Mouse (Mus musculus): Measurements from ENCODE around the gene Pcnx4.
"Not testable (repeated sequence)": the region's sequence is repeated elsewhere in the genome, so short reads cannot be mapped to it uniquely, and the experiment has no call there.

Pcnx4 gene

DNA sequence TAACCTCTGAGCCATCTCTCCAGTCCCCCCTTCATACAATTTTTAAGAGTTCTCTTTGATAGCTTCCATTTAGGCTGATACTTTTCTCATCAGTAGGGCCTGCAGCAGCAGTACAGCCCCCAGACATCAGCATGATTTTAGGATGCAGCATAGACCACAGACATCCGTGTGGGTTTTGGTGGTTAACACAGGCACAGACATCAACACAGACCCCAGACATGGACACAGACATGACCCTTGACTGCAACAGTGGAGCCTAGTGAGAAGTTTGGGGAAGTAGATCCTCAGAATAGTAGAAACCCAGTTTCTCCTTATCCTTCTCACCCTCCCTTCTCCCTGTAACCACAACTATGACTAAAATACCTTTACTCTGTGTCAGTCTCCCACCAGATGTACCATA, 49.2 kb downstream of the Pcnx4 start:
- in situ Hi-C loops (cut with MboI, MseI): loop anchor here in 1 of 2 experiments (5.0 kb wide), 1 partner anchor 888 kb away; no protein-coding TSS in a partner anchor

DNA sequence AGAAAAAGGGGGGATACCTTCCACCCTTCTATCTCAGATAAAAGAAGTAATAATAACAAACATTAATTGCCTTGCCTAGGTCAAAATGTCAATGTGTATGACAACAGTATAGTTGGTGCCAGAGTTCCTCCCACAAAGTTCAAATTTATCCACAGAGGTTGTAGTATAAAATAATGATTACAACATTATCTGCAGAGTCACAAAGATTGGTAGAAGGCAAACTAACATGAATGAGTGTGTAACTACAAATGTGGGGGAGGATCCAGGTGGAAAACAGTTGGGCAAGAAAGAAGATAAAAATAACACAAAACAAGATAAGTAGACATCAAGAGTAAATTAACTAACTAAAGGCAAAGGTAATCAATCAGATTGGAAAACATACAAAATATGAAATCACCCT, 56.8 kb downstream of the Pcnx4 start:
- in situ Hi-C loops (cut with MboI, MseI): no loop called here

DNA sequence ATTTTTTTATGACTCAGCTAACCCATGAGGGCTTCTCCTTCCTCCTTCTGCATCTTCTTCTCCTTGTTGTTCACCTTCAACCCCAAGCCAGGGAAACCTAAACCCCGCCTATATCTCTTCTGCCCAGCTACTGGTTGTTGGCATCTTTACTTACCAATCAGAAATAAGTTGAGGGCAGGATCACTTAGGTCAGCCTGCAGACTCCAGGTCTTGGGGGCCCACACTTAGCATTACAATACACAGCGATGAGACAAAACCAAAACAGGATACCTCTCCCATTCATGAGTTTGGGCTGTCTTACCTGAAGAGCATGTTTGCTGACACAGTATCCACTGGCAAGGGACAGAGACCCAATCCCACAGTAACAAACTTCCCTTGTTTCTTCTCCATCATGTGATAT, 57.8 kb downstream of the Pcnx4 start:
- in situ Hi-C loops (cut with MboI, MseI): no loop called here

DNA sequence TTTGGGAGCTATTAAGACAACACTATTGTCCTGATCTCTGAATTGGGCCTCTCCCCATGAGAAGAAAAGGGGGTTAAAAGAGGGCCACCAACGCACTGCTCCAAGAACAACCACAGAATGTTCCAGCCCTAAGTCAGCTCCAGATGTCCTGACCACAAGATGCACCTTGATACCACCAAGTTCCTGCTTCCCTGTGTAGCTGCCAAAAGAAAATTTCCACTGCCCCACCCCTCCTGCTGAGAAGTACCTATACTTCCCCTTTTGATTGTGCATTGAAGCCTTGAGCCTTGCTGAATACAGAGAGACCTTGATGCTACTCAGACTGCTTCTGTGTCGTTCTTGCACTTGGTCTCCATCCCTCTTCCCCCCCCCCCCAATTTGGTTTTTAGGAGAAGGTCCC, 62.5 kb downstream of the Pcnx4 start:
- in situ Hi-C loops (cut with MboI, MseI): not testable (repeated sequence)

DNA sequence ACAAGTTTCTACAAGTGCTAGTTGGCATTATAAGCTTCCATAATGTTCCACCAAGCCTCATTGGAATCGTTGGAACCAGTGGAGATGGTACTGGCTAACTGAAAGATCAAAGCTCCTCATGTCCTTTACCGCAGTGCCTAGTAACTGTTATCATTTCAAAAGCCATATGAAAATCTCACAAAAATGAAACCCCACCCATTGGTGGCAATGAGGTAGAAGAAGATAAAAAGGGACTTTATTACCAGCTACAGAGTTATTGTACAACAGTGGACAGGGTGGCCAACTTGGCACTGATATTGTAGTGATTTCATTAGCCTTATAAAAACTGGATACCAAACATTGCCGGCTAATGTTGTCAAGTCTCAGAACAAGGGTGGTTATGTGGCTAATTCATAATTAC, 75.9 kb downstream of the Pcnx4 start:
- in situ Hi-C loops (cut with MboI, MseI): loop anchor here in 1 of 2 experiments (25.0 kb wide), 1 partner anchor 1900 kb away; no protein-coding TSS in a partner anchor

DNA sequence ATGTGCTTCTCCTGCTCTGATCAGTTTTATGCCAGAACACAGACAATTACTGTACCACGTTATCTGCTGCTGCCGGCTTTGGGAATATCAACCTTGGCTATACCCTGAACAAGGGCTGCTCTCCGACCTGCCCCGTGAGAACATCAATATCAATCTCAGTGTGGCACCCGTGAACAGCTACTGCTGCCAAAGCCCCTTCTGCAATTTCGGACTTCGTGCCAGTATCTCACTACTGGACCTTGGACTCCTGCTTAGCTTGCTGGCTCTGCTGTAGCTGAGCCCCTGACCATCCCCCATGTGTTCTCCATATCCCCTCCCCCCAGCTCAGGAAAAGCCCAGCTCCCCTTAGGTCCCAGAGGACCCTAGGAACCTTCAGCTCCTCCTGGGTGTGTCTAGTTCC, 84.7 kb downstream of the Pcnx4 start:
- in situ Hi-C loops (cut with MboI, MseI): loop anchor here in 1 of 2 experiments (25.0 kb wide), 1 partner anchor 1891 kb away; no protein-coding TSS in a partner anchor

DNA sequence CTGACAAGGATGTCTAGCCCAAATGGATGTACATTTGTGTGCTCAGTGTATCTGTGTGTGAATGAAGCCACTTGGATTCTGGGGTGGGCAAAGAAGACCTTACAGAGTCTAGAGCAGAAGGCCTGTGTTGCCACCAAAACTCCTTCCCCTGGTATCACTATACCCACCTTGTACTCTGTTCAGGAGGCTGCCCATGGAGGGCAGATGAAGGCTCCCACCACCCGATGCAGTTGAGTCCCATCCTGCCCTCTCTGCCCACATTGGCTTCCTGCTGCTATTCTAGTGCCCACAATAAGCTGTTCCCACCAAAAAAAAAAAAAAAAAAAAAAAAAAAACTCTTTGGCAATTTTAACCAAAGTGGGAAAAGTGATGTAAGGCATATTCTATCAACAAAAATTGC, 85.3 kb downstream of the Pcnx4 start:
- in situ Hi-C loops (cut with MboI, MseI): loop anchor here in 1 of 2 experiments (25.0 kb wide), 1 partner anchor 1891 kb away; no protein-coding TSS in a partner anchor

DNA sequence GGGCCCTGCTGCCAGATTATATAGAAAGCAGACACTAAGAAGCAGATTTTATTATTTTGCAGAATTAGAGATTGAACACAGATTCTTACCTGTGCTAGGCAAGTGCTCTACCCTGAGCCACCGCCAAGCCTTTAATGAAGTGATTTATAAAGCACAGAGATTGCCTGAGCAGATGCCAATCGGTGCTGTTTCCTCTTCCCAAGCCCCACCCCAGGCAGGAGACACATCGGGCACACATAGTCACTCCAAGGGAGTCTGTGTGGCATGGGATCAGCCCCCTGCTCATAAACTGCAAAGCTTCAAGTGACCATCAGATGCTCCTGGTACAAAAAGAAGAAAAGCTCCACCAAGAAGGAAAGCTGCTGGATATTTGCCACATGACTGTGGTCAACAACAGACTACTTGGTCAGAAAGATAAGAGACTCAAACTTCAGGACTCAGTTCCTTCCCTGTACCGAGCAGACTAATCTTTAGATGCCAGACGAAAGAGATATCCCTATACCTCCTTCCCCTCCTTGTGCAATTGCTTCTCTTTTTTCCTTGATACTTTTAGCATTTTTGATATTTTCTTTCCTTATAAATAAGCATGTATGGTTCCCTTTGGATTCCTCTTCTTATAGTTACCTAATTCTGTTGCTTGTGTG, 86.8 kb downstream of the Pcnx4 start:
- in situ Hi-C loops (cut with MboI, MseI): loop anchor here in 1 of 2 experiments (25.0 kb wide), 1 partner anchor 1889 kb away; no protein-coding TSS in a partner anchor

DNA sequence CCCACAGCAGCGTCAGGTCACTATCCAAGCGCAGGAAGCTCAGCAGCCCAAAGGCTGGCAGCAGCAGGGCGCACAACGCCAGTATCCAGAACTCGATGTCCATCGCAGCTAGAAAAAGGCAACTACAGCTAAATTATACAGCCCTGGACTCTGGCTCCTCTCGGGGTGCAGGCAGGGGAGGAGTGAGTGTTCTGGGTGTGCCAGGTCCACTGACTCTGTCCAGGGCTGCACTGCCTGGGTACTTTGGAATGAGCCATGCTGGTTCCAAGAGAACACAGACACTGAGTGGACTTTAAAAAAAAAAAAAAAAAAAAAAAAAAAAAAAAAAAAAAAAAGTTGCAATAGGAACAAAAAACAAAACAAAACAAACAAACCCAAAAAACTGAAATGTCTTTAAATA, 92.6 kb downstream of the Pcnx4 start:
- in situ Hi-C loops (cut with MboI, MseI): no loop called here
